Mouse (Mus musculus) thymus, adult 2 months (tissue): ENCODE measurements around the gene Cox15.

Source experiments
- CTCF ChIP-seq: fragments of 200-500 bp; IDR thresholded peaks from 2 replicates; pipeline ENCODE4 v1.5.1; 2012; ENCODE audit warnings: mild to moderate bottlenecking, control low read depth, low read length, moderate library complexity, borderline replicate concordance; ENCODE audit not compliant: control insufficient read depth, poor library complexity, insufficient read depth; ENCODE audit errors: extremely low read depth
- POLR2A ChIP-seq: fragments of 200-500 bp; IDR thresholded peaks from 2 replicates; pipeline ENCODE4 v1.6.1; 2012; ENCODE audit warnings: mild to moderate bottlenecking, low read length, control low read depth, moderate library complexity; ENCODE audit not compliant: control insufficient read depth, poor library complexity, insufficient read depth; ENCODE audit errors: extremely low read depth

DNA sequence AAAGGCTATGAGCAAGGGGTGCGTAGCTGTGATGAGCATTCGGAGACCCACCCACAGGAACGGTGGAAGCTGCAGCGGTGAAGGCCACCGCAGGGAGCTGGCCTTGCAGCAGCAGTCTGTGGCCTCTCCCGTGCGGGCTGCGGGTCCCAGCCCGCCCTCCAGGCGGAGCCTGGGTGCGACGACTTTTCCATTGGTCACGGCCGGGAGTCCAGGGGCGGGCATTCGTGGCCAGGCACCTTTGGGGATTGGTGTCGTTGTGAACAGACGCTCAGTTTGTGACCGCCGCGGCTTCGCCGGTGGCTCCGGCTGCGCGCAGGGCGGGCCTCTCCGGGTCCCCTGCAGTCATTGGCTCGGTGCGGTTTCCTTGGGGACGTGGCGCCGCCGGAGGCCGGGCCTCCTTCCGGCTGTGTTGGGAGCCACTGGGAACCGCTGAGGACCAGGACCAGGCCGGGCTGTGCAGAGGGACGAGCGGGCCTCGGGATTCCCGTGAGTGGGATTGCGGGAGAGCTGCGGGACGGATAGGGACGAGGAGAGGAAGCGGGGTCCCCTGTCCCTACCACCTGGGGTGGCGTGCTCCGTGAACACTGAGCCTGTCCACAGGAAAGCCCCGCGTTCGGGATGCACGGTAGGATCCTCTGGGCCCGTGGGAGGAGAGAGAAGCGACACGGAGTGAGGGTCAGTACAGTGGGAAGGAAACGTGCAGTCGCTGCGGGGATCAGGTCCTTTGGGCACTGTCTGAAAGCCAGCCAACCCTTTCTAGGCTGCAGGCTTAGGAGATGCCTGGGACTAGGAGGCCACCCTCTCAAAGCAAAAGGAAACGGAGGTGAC, 63.2 kb downstream of the Cox15 start, which contains the start of gene Entpd7:
- TF ChIP-seq POLR2A (no peak; the same call in 1 of the 2 replicates), CTCF (peak; percentile 78)
